In genomic region chr12:41347494-41347893, GRCm38 (mm10) we compare ENCODE assay signal across 27 mouse cellular contexts.
DNase-seq lines count a peak whose midpoint lies in the region; ATAC-seq and TF ChIP-seq lines count a peak whose summit lies in the region.
"Had no signal": no experiment of that assay in that cellular context is flagged by ENCODE, and none has a peak within 500 bp of the region (broad histone marks: within the 10 kb centered on the region; RNA-seq: fewer than 3 reads in every experiment).

No protein-coding gene starts in this region.

- H3K27me3 ChIP-seq in heart, adult 2 months (ENCODE audit: control insufficient read depth, insufficient read depth, low read length): no peaks in the 10 kb centered on the region
- no peaks in the 10 kb centered on the region for H3K27me3 ChIP-seq in midbrain, embryonic 11.5 days (ENCODE audit: control insufficient read depth, insufficient read depth, low read length)
- no peaks in the 10 kb centered on the region for H3K27me3 ChIP-seq in midbrain, embryonic 15.5 days (replicated peaks)
- no peaks in the 10 kb centered on the region for H3K27me3 ChIP-seq in midbrain, embryonic 14.5 days (ENCODE audit: control insufficient read depth, insufficient read depth, low read length)
- no peaks in the 10 kb centered on the region for H3K27me3 ChIP-seq in midbrain, embryonic 10.5 days (ENCODE audit: low read depth, poor library complexity, severe bottlenecking)
- no peaks in the 10 kb centered on the region for H3K27me3 ChIP-seq in embryonic facial prominence, embryonic 13.5 days
- H3K27me3 ChIP-seq: CH12.LX; heart, embryonic 13.5 days; hindbrain, embryonic 15.5 days; Patski had no signal

- no peaks in the 10 kb centered on the region for H3K36me3 ChIP-seq in heart, adult 2 months (ENCODE audit: control insufficient read depth, insufficient read depth, low read length)
- H3K36me3 ChIP-seq in midbrain, embryonic 11.5 days (ENCODE audit: control insufficient read depth, insufficient read depth, low read length): no peaks in the 10 kb centered on the region
- no peaks in the 10 kb centered on the region for H3K36me3 ChIP-seq in midbrain, embryonic 15.5 days (replicated peaks)
- no peaks in the 10 kb centered on the region for H3K36me3 ChIP-seq in midbrain, embryonic 14.5 days (ENCODE audit: control insufficient read depth, insufficient read depth, low read length)
- no peaks in the 10 kb centered on the region for H3K36me3 ChIP-seq in midbrain, embryonic 10.5 days
- H3K36me3 ChIP-seq in embryonic facial prominence, embryonic 13.5 days: no peaks in the 10 kb centered on the region
- H3K36me3 ChIP-seq: G1E; heart, embryonic 10.5 days; heart, embryonic 13.5 days; hindbrain, embryonic 15.5 days had no signal

- H3K4me3 ChIP-seq in heart, adult 2 months: no peak overlapping the region
- H3K4me3 ChIP-seq in midbrain, embryonic 11.5 days (ENCODE audit: low read depth, low read length): no peak overlapping the region
- H3K4me3 ChIP-seq in midbrain, embryonic 15.5 days: no peak overlapping the region
- H3K4me3 ChIP-seq in midbrain, embryonic 14.5 days (replicated peaks; ENCODE audit: low read depth, low read length): no peak overlapping the region
- H3K4me3 ChIP-seq in midbrain, embryonic 10.5 days: no peak overlapping the region
- H3K4me3 ChIP-seq in embryonic facial prominence, embryonic 13.5 days: no peak overlapping the region
- H3K4me3 ChIP-seq: gastrocnemius, adult 2 months; heart, embryonic 10.5 days; heart, embryonic 13.5 days; hindbrain, embryonic 15.5 days had no signal

- H3K4me2 ChIP-seq in midbrain, embryonic 11.5 days: no peak overlapping the region
- no peak overlapping the region for H3K4me2 ChIP-seq in midbrain, embryonic 15.5 days
- H3K4me2 ChIP-seq in midbrain, embryonic 14.5 days (ENCODE audit: low read length): no peak overlapping the region
- no peak overlapping the region for H3K4me2 ChIP-seq in embryonic facial prominence, embryonic 13.5 days
- H3K4me2 ChIP-seq: heart, embryonic 13.5 days; hindbrain, embryonic 15.5 days had no signal

- no peak for TF ChIP-seq POLR2A in heart, adult 2 months (IDR thresholded peaks at IDR 0.05; ENCODE audit: insufficient read depth, low read depth, low read length)

- intact Hi-C loops in heart, adult 2 months (cut with DNase I): no loop called here

- no peaks in the 10 kb centered on the region for H3K4me1 ChIP-seq in heart, adult 2 months (ENCODE audit: control insufficient read depth, insufficient read depth, low read length)
- no peaks in the 10 kb centered on the region for H3K4me1 ChIP-seq in midbrain, embryonic 11.5 days (ENCODE audit: control insufficient read depth, insufficient read depth, low read length)
- H3K4me1 ChIP-seq in midbrain, embryonic 15.5 days: no peaks in the 10 kb centered on the region
- H3K4me1 ChIP-seq in midbrain, embryonic 14.5 days (ENCODE audit: control insufficient read depth, insufficient read depth, low read length): no peaks in the 10 kb centered on the region
- 0 out of 2 replicates have a peak, but pooled peaks cover 4% of the 10 kb centered on the region for H3K4me1 ChIP-seq in midbrain, embryonic 10.5 days
- no peaks in the 10 kb centered on the region for H3K4me1 ChIP-seq in embryonic facial prominence, embryonic 13.5 days
- H3K4me1 ChIP-seq: heart, embryonic 10.5 days; hindbrain, embryonic 15.5 days had no signal

- H3K27ac ChIP-seq in heart, adult 2 months: no peak overlapping the region
- no peak overlapping the region for H3K27ac ChIP-seq in midbrain, embryonic 11.5 days (ENCODE audit: low read depth, low read length)
- no peak overlapping the region for H3K27ac ChIP-seq in midbrain, embryonic 15.5 days
- H3K27ac ChIP-seq in midbrain, embryonic 14.5 days (replicated peaks; ENCODE audit: low read depth, low read length): no peak overlapping the region
- H3K27ac ChIP-seq in midbrain, embryonic 10.5 days (replicated peaks): no peak overlapping the region
- no peak overlapping the region for H3K27ac ChIP-seq in embryonic facial prominence, embryonic 13.5 days
- H3K27ac ChIP-seq: gastrocnemius, adult 2 months; heart, embryonic 10.5 days; heart, embryonic 13.5 days; hindbrain, embryonic 15.5 days had no signal

- DNase-seq in heart, adult 11 months: peak; percentile 76
- DNase-seq in heart, adult 2 months: no peak
- peak; percentile 77 for DNase-seq in midbrain, embryonic 11.5 days (ENCODE audit: low spot score, missing footprints)
- no peak for DNase-seq in midbrain, embryonic 14.5 days
- no peak for DNase-seq in midbrain, embryonic 10.5 days (ENCODE audit: low spot score)
- no peak for DNase-seq in urinary bladder, postnatal 10 days (ENCODE audit: low spot score)
- DNase-seq: adrenal gland, postnatal 10 days; adrenal gland, postnatal 36 days; B cell, adult 2 months; cerebellum, adult 18-20 months; cerebellum, adult 9-10 months; cerebellum, postnatal 14 days; forebrain, postnatal 0 days; gastrocnemius, adult 2 months; gastrocnemius, postnatal 14 days; heart, adult 18-20 months; heart, postnatal 14 days; heart, postnatal 4 days had no signal

- no peak for ATAC-seq in midbrain, embryonic 11.5 days (ENCODE audit: low FRiP score)
- ATAC-seq in midbrain, embryonic 15.5 days (replicated peaks): no peak
- peak; percentile 25 for ATAC-seq in midbrain, embryonic 14.5 days (ENCODE audit: low FRiP score, low TSS enrichment)
- 0 out of 2 replicates have a peak, but pooled peaks have one; percentile 37 for ATAC-seq in embryonic facial prominence, embryonic 13.5 days (ENCODE audit: insufficient number of reproducible peaks, insufficient read depth, low FRiP score, low TSS enrichment, low read depth)
- ATAC-seq: forebrain, embryonic 14.5 days; forebrain, postnatal 0 days; Patski had no signal

- no peak for TF ChIP-seq EP300 in heart, adult 2 months (IDR thresholded peaks at IDR 0.05; ENCODE audit: insufficient read depth, low read depth, low read length)

- no peak for TF ChIP-seq CTCF in heart, adult 2 months (IDR thresholded peaks at IDR 0.05)

- WGBS in heart, adult 2 months: 95% methylated on average over 2 of the region's 2 CpGs
- WGBS in midbrain, embryonic 11.5 days: 91% methylated on average over 2 of the region's 2 CpGs
- WGBS in midbrain, embryonic 15.5 days: 98% methylated on average over 2 of the region's 2 CpGs
- WGBS in midbrain, embryonic 14.5 days: 92% methylated on average over 2 of the region's 2 CpGs
- WGBS in midbrain, embryonic 10.5 days: 93% methylated on average over 2 of the region's 2 CpGs
- 93% methylated on average over 2 of the region's 2 CpGs for WGBS in embryonic facial prominence, embryonic 13.5 days

- H3K9ac ChIP-seq in heart, adult 2 months (ENCODE audit: low read depth, low read length): no peak overlapping the region
- no peak overlapping the region for H3K9ac ChIP-seq in midbrain, embryonic 11.5 days (ENCODE audit: low read length)
- H3K9ac ChIP-seq in midbrain, embryonic 15.5 days: no peak overlapping the region
- no peak overlapping the region for H3K9ac ChIP-seq in midbrain, embryonic 14.5 days (replicated peaks; ENCODE audit: low read length)
- H3K9ac ChIP-seq in embryonic facial prominence, embryonic 13.5 days: no peak overlapping the region
- H3K9ac ChIP-seq: forebrain, postnatal 0 days; heart, embryonic 13.5 days; hindbrain, embryonic 15.5 days had no signal

- no peaks in the 10 kb centered on the region for H3K9me3 ChIP-seq in midbrain, embryonic 11.5 days (ENCODE audit: control insufficient read depth, low read length)
- no peaks in the 10 kb centered on the region for H3K9me3 ChIP-seq in midbrain, embryonic 15.5 days
- H3K9me3 ChIP-seq in midbrain, embryonic 14.5 days (ENCODE audit: control insufficient read depth, low read length): no peaks in the 10 kb centered on the region
- H3K9me3 ChIP-seq in midbrain, embryonic 10.5 days (replicated peaks): no peaks in the 10 kb centered on the region
- no peaks in the 10 kb centered on the region for H3K9me3 ChIP-seq in embryonic facial prominence, embryonic 13.5 days
- H3K9me3 ChIP-seq: heart, embryonic 10.5 days; heart, embryonic 13.5 days; hindbrain, embryonic 15.5 days had no signal

- no peaks in the 10 kb centered on the region for H3K79me2 ChIP-seq in heart, adult 2 months (replicated peaks; ENCODE audit: control insufficient read depth, insufficient read depth, low read length)

Comparison
In these comparisons a context has a peak if more than half of its experiments do, and no peak if none do; other contexts are left out.
1. DNase-seq: peak in heart, adult 11 months (single experiment) and midbrain, embryonic 11.5 days (single experiment); none in heart, adult 2 months (0 of 2), midbrain, embryonic 14.5 days (single experiment), midbrain, embryonic 10.5 days (single experiment) and urinary bladder, postnatal 10 days (single experiment).
2. ATAC-seq: peak in midbrain, embryonic 14.5 days (single experiment) and embryonic facial prominence, embryonic 13.5 days (single experiment); none in midbrain, embryonic 11.5 days (single experiment) and midbrain, embryonic 15.5 days (single experiment).